Mouse (Mus musculus) limb, embryonic 14.5 days (tissue): ENCODE measurements around the gene Stx3. TPM values are rescaled to one million over a fixed set of nuclear protein-coding genes. Genes with fewer than 3 reads are reported as not detected.

Source experiments
- ATAC-seq: fragments of 200-750 bp; cut with Nextera tagmentation; 2 replicates; pipeline ENCODE4 v1.8.0; 2017; ENCODE audit warnings: low read depth, moderate number of reproducible peaks, moderate TSS enrichment; ENCODE audit not compliant: low FRiP score
- DNase-seq: peaks from one replicate; pipeline ENCODE4 v3.0.0-alpha.2; 2015; ENCODE audit warnings: low spot score
- H3K27ac ChIP-seq: fragments of 300-500 bp; sonication (generic); replicated peaks from 2 replicates; pipeline ENCODE4 v1.5.1; 2014; ENCODE audit warnings: low read depth, mild to moderate bottlenecking, low read length, moderate library complexity, mixed read lengths
- H3K27me3 ChIP-seq: fragments of 300-500 bp; sonication (generic); 2 replicates; pipeline ENCODE4 v1.6.1; 2014; ENCODE audit warnings: low read length, mixed read lengths; ENCODE audit not compliant: control insufficient read depth, insufficient read depth
- H3K36me3 ChIP-seq: fragments of 300-500 bp; sonication (generic); 2 replicates; pipeline ENCODE4 v1.6.1; 2014; ENCODE audit warnings: mild to moderate bottlenecking, low read length, moderate library complexity, mixed read lengths; ENCODE audit not compliant: control insufficient read depth, insufficient read depth
- H3K4me1 ChIP-seq: fragments of 300-500 bp; sonication (generic); 2 replicates; pipeline ENCODE4 v1.6.1; 2014; ENCODE audit warnings: antibody characterized with exemption, low read length, mixed read lengths; ENCODE audit not compliant: control insufficient read depth, insufficient read depth
- H3K4me2 ChIP-seq: fragments of 300-500 bp; sonication (generic); replicated peaks from 2 replicates; pipeline ENCODE4 v1.6.1; 2014; ENCODE audit warnings: low read depth, mild to moderate bottlenecking, low read length, moderate library complexity; ENCODE audit not compliant: severe bottlenecking
- H3K4me3 ChIP-seq: fragments of 300-500 bp; sonication (generic); replicated peaks from 2 replicates; pipeline ENCODE4 v1.5.1; 2014; ENCODE audit warnings: low read length
- H3K9ac ChIP-seq: fragments of 300-500 bp; sonication (generic); 2 replicates; pipeline ENCODE4 v1.6.1; 2014; ENCODE audit warnings: mild to moderate bottlenecking, low read depth, low read length, moderate library complexity; ENCODE audit not compliant: severe bottlenecking
- H3K9me3 ChIP-seq: fragments of 300-500 bp; sonication (generic); 2 replicates; pipeline ENCODE4 v1.6.1; 2016; ENCODE audit warnings: low read length; ENCODE audit not compliant: control insufficient read depth
- POLR2A ChIP-seq: fragments of 200-500 bp; IDR thresholded peaks from 2 replicates; pipeline ENCODE4 v1.8.0; 2012; ENCODE audit warnings: inconsistent platforms, mild to moderate bottlenecking, moderate library complexity, borderline replicate concordance; ENCODE audit not compliant: insufficient read depth, insufficient read length; ENCODE audit errors: extremely low read depth
- WGBS: fragments of 180-500 bp; shearing (Covaris S2); extraction: QIAGEN DNeasy Blood & Tissue Kit; methylation state at CpG from one replicate; pipeline ENCODE4 v1.1.7; 2014; 5-methylcytosine and 5-hydroxymethylcytosine counted together
- polyA plus RNA-seq, 2 experiments: library from polyadenylated mRNA; depleted of rRNA in 1 of 2; stranded (reverse) in 1 of 2; unstranded in 1 of 2; fragments of >200 nt; fragmentation: Nextera tagmentation in 1 of 2; extraction: Ambion mirVana in 1 of 2; gene quantifications; 2 replicates each; pipeline versions ENCODE4 v1.2.1 to v1.2.3; 2012 to 2014

The Stx3 gene
- polyA plus RNA-seq (2012; rRNA removed) (3.9 and 5.2 TPM in 2 replicates), polyA plus RNA-seq (2014; fragmentation: Nextera tagmentation; extraction: Ambion mirVana) (6.7 and 7.9 TPM in 2 replicates)

GRCm38 (mm10) chr19:11819143-11819700, at the start of gene Stx3:
TSS of gene Stx3 (minus strand) at chr19:11819403.
- Histone ChIP-seq H3K4me3 (peak within 1 kb of the TSS; percentile 58), H3K4me1 (no peaks in the 10 kb centered on the region; the same call in 1 of the 2 replicates), H3K9ac (peak within 1 kb of the TSS; percentile 69), H3K36me3 (no peaks in the 10 kb centered on the region), H3K4me2 (peak within 1 kb of the TSS; percentile 93), H3K9me3 (no peaks in the 10 kb centered on the region), H3K27ac (no peak within 1 kb of the TSS), H3K27me3 (peaks cover 52% of the 10 kb centered on the region)
- no peak for ATAC-seq
- TF ChIP-seq POLR2A: no peak
- under 1% methylated on average over 20 of the region's 20 CpGs for WGBS
- no peak for DNase-seq

DNA sequence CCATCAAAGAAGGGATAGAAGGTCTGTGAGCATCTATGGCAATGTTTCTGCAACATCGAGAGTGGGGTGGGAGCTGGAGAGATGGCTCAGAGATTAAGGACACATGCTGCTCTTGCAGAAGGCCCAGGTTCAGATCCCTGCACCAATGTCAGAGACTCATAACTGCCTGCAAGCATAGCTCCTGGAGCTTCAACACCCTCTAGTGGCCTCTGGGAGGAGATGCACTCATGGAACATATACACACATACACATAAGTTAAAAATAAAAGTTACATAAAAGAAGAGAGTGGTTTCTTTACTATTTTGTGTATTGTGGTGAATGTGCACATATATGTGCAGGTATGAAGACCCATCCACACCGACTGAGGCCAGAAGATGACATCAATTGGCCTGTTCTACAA, 48.6 kb upstream of the Stx3 start:
- Histone ChIP-seq H3K4me2 (no peak overlapping the region), H3K9me3 (no peaks in the 10 kb centered on the region), H3K36me3 (no peaks in the 10 kb centered on the region), H3K9ac (no peak overlapping the region), H3K27me3 (no peaks in the 10 kb centered on the region), H3K27ac (no peak overlapping the region), H3K4me3 (no peak overlapping the region), H3K4me1 (no peaks in the 10 kb centered on the region)
- ATAC-seq (no peak), DNase-seq (no peak)
- no peak for TF ChIP-seq POLR2A
- WGBS: 72% methylated on average over 2 of the region's 2 CpGs

- 91% methylated on average over 1 of the region's 1 CpGs for WGBS
- H3K4me1 ChIP-seq: no peaks in the 10 kb centered on the region
- no peak within 1 kb of the TSS for H3K4me2 ChIP-seq
- no peak for ATAC-seq
- no peaks in the 10 kb centered on the region for H3K27me3 ChIP-seq
- TF ChIP-seq POLR2A: no peak
- no peak for DNase-seq
- no peaks in the 10 kb centered on the region for H3K36me3 ChIP-seq
- H3K9ac ChIP-seq: no peak within 1 kb of the TSS
- no peaks in the 10 kb centered on the region for H3K9me3 ChIP-seq
- H3K27ac ChIP-seq: no peak within 1 kb of the TSS
- no peak within 1 kb of the TSS for H3K4me3 ChIP-seq
These were observed 41.8 kb upstream of the Stx3 start, which contains the start of gene Olfr1418 for GRCm38 (mm10) chr19:11860966-11861365. TSS of gene Olfr1418 (minus strand) at chr19:11861066.

DNA sequence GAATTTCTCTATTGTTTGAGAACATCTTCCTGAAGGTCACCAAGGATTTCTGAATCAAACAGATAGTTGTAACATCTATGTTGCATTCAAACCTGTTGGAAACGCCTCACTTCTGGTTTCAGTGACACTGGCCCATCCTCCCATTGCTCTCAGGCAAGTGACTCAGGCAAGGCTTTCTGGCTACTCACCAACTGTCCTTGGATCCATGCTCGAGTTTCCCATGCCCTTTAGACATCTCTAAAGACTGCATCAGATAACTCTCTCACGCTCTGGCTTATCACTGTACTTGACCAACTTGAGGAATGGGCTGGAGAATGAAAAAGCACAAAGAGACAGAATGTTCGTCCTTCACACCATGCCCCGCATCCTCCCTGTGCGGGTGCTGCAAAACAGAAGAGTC, 37.3 kb upstream of the Stx3 start:
- H3K36me3 ChIP-seq: no peaks in the 10 kb centered on the region
- H3K27me3 ChIP-seq: no peaks in the 10 kb centered on the region
- H3K27ac ChIP-seq: no peak overlapping the region
- H3K4me1 ChIP-seq: no peaks in the 10 kb centered on the region
- H3K4me3 ChIP-seq: no peak overlapping the region
- no peak overlapping the region for H3K9ac ChIP-seq
- DNase-seq (no peak), ATAC-seq (no peak)
- no peaks in the 10 kb centered on the region for H3K9me3 ChIP-seq
- WGBS: 79% methylated on average over 6 of the region's 6 CpGs
- H3K4me2 ChIP-seq: no peak overlapping the region
- TF ChIP-seq POLR2A: no peak

DNA sequence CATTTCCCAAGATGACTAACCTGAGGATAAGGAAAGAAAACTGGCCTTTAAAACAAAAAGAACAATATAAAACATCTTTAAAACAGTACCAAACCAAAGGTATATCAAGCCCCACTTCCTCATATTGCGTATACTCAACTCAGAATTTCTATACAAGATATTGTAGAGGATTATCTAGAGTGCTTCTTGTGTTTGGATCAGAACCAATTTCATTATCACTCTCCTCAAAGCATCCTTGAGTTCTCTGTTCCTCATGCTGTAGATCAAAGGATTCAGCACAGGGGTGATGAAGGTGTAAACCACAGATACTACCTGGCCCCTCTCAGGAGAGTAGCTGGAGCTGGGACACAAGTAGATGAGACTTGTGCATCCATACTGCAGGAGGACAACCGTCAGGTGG, 35.6 kb upstream of the Stx3 start:
- H3K27ac ChIP-seq: no peak overlapping the region
- no peaks in the 10 kb centered on the region for H3K4me1 ChIP-seq
- no peak overlapping the region for H3K4me2 ChIP-seq
- no peak overlapping the region for H3K9ac ChIP-seq
- no peaks in the 10 kb centered on the region for H3K36me3 ChIP-seq
- H3K4me3 ChIP-seq: no peak overlapping the region
- no peaks in the 10 kb centered on the region for H3K9me3 ChIP-seq
- WGBS: 88% methylated on average over 2 of the region's 2 CpGs
- DNase-seq: no peak
- H3K27me3 ChIP-seq: no peaks in the 10 kb centered on the region
- no peak for TF ChIP-seq POLR2A
- no peak for ATAC-seq
